ENCODE assay signal across 18 mouse cellular contexts in genomic region chr7:145215476-145215875, GRCm38 (mm10). TPM values are rescaled to one million over a fixed set of nuclear protein-coding genes. Genes with fewer than 3 reads are reported as not detected.
DNase-seq lines count a peak whose midpoint lies in the region; ATAC-seq lines count a peak whose summit lies in the region.
"Had no signal": no experiment of that assay in that cellular context is flagged by ENCODE, and none has a peak within 500 bp of the region (broad histone marks: within the 10 kb centered on the region; RNA-seq: fewer than 3 reads in every experiment).

No protein-coding gene starts in this region.

- H3K36me3 ChIP-seq in heart, embryonic 12.5 days, result no peaks in the 10 kb centered on the region
- H3K36me3 ChIP-seq in heart, embryonic 10.5 days, result no peaks in the 10 kb centered on the region
- H3K36me3 ChIP-seq in intestine, embryonic 16.5 days (ENCODE audit: control insufficient read depth, insufficient read depth, low read length), result no peaks in the 10 kb centered on the region
- H3K36me3 ChIP-seq: forebrain, embryonic 12.5 days; intestine, embryonic 15.5 days; liver, embryonic 13.5 days had no signal

- ATAC-seq in heart, embryonic 12.5 days (ENCODE audit: insufficient number of reproducible peaks, low FRiP score), result no peak
- ATAC-seq in intestine, embryonic 16.5 days, result no peak
- ATAC-seq: intestine, embryonic 15.5 days; midbrain, embryonic 16.5 days had no signal

- H3K9ac ChIP-seq in heart, embryonic 12.5 days, result no peak overlapping the region
- H3K9ac ChIP-seq in intestine, embryonic 16.5 days (ENCODE audit: low read depth, low read length), result no peak overlapping the region
- H3K9ac ChIP-seq: forebrain, embryonic 12.5 days; intestine, embryonic 15.5 days; liver, embryonic 13.5 days had no signal

- H3K4me1 ChIP-seq in heart, embryonic 12.5 days (replicated peaks), result peaks cover 56% of the 10 kb centered on the region
- peaks cover 62% of the 10 kb centered on the region for H3K4me1 ChIP-seq in heart, embryonic 10.5 days
- H3K4me1 ChIP-seq in intestine, embryonic 16.5 days (ENCODE audit: control insufficient read depth, insufficient read depth, low read length), result peaks cover 9% of the 10 kb centered on the region
- H3K4me1 ChIP-seq: liver, embryonic 13.5 days had no signal

- no peak overlapping the region for H3K27ac ChIP-seq in heart, embryonic 12.5 days (ENCODE audit: poor library complexity, severe bottlenecking)
- H3K27ac ChIP-seq in heart, embryonic 10.5 days, result peak overlapping the region; percentile 83; the same call in 1 of the 2 replicates
- H3K27ac ChIP-seq in intestine, embryonic 16.5 days (ENCODE audit: low read length), result no peak overlapping the region
- H3K27ac ChIP-seq: forebrain, embryonic 12.5 days; intestine, embryonic 15.5 days; liver, embryonic 13.5 days had no signal

- intact Hi-C loops in left cerebral cortex, postnatal 4 days (cut with DNase I), result no loop called here

- H3K4me2 ChIP-seq in heart, embryonic 12.5 days, result no peak overlapping the region
- no peak overlapping the region for H3K4me2 ChIP-seq in intestine, embryonic 16.5 days (ENCODE audit: low read depth, low read length)
- H3K4me2 ChIP-seq: forebrain, embryonic 12.5 days; intestine, embryonic 15.5 days; liver, embryonic 13.5 days had no signal

- no peak overlapping the region for H3K4me3 ChIP-seq in heart, embryonic 12.5 days
- no peak overlapping the region for H3K4me3 ChIP-seq in heart, embryonic 10.5 days
- H3K4me3 ChIP-seq in intestine, embryonic 16.5 days (ENCODE audit: low read length), result no peak overlapping the region
- H3K4me3 ChIP-seq: forebrain, embryonic 12.5 days; intestine, embryonic 15.5 days; liver, embryonic 13.5 days had no signal

- DNase-seq in heart, adult 18-20 months, result peak; percentile 76 to 77
- DNase-seq in 3134 (ENCODE audit: extremely low read depth, insufficient read length, low spot score) (peak; percentile 67), MN1 (ENCODE audit: low spot score) (peak; percentile 53)
- no peak for DNase-seq in heart, embryonic 10.5 days (ENCODE audit: low spot score)
- no peak for DNase-seq in ovary, postnatal 10 days (ENCODE audit: low spot score)
- DNase-seq in left cerebral cortex, postnatal 4 days, result no peak
- DNase-seq: cerebellum, adult 18-20 months; kidney, postnatal 14 days; layer of hippocampus, postnatal 36 days; liver, embryonic 13.5 days; right cerebral cortex, postnatal 4 days had no signal

- no peaks in the 10 kb centered on the region for H3K9me3 ChIP-seq in heart, embryonic 12.5 days (replicated peaks)
- H3K9me3 ChIP-seq in heart, embryonic 10.5 days, result no peaks in the 10 kb centered on the region
- H3K9me3 ChIP-seq in intestine, embryonic 16.5 days (ENCODE audit: control insufficient read depth, low read length), result no peaks in the 10 kb centered on the region
- H3K9me3 ChIP-seq: forebrain, embryonic 12.5 days; intestine, embryonic 15.5 days; liver, embryonic 13.5 days had no signal

- H3K27me3 ChIP-seq in heart, embryonic 12.5 days (replicated peaks), result no peaks in the 10 kb centered on the region
- H3K27me3 ChIP-seq in heart, embryonic 10.5 days (ENCODE audit: insufficient read depth, poor library complexity, severe bottlenecking), result no peaks in the 10 kb centered on the region
- H3K27me3 ChIP-seq in intestine, embryonic 16.5 days (replicated peaks; ENCODE audit: control insufficient read depth, insufficient read depth, low read length), result no peaks in the 10 kb centered on the region
- H3K27me3 ChIP-seq: forebrain, embryonic 12.5 days; intestine, embryonic 15.5 days; liver, embryonic 13.5 days had no signal

- WGBS in heart, embryonic 12.5 days, result 66% methylated on average over 4 of the region's 4 CpGs
- 76% methylated on average over 4 of the region's 4 CpGs for WGBS in heart, embryonic 10.5 days
- 83% methylated on average over 4 of the region's 4 CpGs for WGBS in intestine, embryonic 16.5 days

RNA-seq across cellular contexts. Expression of gene 1810010D01Rik, which starts 7.6 kb away (rescaled TPM):
- total RNA-seq in heart, adult 18-20 months (2021), result under 1 TPM in 1 of 2 experiments, not detected in 1; 0.57 TPM
- 0.30 and 0.36 TPM in 2 replicates for polyA plus RNA-seq in heart, embryonic 12.5 days (2016; fragmentation: Nextera tagmentation; extraction: Ambion mirVana)
- polyA plus RNA-seq in heart, embryonic 10.5 days (2016; fragmentation: Nextera tagmentation; extraction: Ambion mirVana), result 0.30 and 1.3 TPM in 2 replicates
- polyA plus RNA-seq in intestine, embryonic 16.5 days (2015; fragmentation: Nextera tagmentation; extraction: Ambion mirVana), result 0.54 and 0.65 TPM in 2 replicates
- total RNA-seq in left cerebral cortex, postnatal 4 days (2021), result not detected
- polyA plus RNA-seq: embryonic facial prominence, embryonic 14.5 days; neural tube, embryonic 14.5 days had no signal

Comparison
In these comparisons a context has a peak if more than half of its experiments do, and no peak if none do; other contexts are left out.
1. DNase-seq: peak in heart, adult 18-20 months (2 of 2), 3134 (single experiment) and MN1 (single experiment); none in heart, embryonic 10.5 days (single experiment), ovary, postnatal 10 days (single experiment) and left cerebral cortex, postnatal 4 days (single experiment).